Mouse (Mus musculus): ENCODE data around the gene Slc22a12.

The Slc22a12 gene

DNA sequence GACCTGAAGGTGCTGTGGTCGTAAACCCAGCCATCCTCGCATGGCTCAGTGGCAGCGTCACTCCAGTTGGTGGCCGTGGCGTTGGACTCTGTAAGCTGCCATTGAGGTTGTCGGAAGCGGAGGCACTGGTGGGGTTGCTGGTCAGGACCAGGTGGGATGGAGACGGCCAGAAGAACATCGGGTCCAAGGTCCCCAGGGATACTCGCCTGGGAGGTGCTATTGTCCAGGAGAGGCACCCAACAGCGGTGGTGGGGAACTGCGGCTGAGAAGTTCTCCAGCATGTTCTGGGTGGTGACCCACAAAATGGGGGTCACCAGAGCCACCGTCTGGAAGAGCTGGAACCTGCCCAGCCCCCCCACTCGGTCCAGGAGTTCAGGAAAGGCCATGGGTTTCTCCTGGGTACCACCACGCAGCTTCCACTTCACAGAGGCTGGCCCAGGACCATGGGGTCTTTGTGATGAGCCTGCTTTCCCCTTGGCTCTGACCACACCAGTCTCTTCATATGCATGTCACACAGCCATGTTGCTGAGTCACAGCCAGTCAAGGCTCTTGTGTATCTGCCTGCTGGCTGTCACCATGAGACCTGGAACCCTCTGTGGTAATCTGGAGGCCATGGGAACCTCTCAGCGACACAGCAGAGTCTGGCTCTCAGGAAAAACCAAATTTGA lies at the start of gene Slc22a12:
Slc22a12 (minus strand) TSS at position 666 of the 668 bp plus-strand sequence.
- in situ Hi-C loops (cut with MboI, MseI), result no loop called here

DNA sequence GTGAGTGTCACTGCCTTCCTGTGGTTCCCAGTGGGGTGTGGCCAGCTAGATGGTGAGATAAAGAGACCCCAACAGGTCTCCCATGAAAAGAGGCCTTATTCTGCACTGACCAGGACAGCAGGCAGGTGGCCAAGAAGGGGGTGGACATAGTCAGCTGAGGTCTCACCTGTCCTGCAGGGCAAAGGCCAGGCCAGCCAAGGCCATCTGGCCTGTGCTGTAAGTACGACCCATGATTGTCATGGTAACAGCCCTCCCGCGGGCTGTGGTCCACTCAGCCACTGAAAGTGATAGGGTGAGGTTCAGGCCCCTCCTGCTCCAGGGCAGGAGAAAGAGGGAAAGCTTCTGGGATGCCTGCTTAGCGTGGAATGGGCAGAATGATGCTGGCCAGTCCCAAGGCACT lies 29.2 kb upstream of the Slc22a12 start:
- in situ Hi-C loops (cut with MboI, MseI), result loop anchor here in 1 of 2 experiments (5.0 kb wide), 1 partner anchor 80 kb away; no protein-coding TSS in a partner anchor

DNA sequence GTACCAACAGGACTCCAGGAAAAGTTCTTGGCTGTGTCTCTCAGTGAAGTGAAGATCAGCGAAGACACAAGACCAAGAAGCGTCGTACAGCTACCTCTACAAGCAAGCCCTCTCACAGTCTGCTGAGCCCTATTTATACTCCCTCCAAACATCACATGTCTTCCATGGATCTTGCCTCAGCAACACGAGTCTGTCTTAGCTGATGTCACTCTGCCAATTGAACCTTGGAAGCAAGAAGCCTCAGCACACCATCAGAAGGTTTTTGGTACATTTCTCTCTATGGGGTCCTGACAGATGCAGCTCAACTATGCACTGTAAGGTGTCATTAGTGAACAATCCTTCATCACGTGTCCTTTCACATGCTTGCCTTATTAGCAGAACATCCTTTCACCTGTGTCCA lies 28.6 kb upstream of the Slc22a12 start:
- in situ Hi-C loops (cut with MboI, MseI), result loop anchor here in 1 of 2 experiments (5.0 kb wide), 1 partner anchor 79 kb away; no protein-coding TSS in a partner anchor

DNA sequence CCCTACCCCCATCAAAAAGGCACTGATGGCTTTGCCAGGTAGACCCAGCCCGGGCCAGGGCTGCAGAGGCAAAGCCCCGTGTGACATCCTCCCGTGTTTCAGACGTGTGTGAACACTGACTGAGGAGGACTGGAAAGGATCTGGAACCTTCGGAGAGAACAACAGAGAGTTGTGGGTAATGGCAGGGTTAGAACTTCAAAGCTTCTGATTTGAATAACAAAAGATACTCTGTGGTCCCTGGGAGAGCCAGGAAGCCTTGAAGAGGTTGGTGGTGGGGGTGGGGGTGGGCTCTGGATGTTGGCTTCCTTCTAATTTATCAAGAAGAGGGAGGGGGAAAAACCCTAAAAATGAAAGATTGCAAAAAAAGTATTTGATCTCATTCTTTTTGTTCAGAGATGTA lies 26.7 kb upstream of the Slc22a12 start:
- in situ Hi-C loops (cut with MboI, MseI), result loop anchor here in 1 of 2 experiments (10.0 kb wide), 1 partner anchor 805 kb away; no protein-coding TSS in a partner anchor

DNA sequence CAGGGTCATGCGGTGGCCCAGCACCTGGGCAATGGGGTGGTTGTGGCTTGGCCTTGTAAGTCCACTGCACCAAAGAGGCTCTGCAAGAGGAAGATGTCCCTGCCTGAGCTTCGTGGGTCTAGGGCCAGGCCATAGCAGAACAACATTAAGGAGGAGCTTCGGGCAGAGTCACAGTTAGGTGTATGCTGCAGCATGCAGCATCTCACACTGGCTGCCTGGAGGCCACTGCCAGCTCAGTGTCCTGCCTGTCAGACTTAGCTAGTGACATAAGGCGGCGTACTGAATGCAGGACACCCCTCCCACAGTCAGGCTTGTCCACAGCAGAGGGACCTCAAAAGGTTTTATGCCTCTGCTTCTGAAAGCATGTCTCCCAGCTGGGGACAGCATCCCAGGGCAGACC lies 26.2 kb upstream of the Slc22a12 start:
- in situ Hi-C loops (cut with MboI, MseI), result loop anchor here in 1 of 2 experiments (10.0 kb wide), 1 partner anchor 804 kb away; no protein-coding TSS in a partner anchor

DNA sequence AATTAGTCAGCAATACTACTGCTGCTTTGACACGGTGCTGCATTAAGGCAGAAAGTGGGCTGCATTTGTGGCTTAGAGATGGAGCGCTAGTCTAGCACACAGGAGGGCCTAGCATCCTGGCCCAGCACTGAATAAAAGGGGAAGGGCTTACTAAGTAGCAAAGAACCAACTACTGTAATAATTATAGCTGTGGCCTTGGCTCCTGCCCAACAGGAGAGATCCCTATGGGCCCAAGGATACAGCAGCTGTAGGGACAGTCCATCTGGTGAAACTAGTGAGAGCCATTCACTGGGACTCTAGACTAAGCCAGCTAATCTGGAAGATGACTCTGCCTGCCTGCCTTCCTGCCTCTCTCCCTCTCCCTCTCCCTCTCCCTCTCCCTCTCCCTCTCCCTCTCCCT lies 23.6 kb upstream of the Slc22a12 start:
- in situ Hi-C loops (cut with MboI, MseI), result loop anchor here in 1 of 2 experiments (10.0 kb wide), 1 partner anchor 802 kb away; no protein-coding TSS in a partner anchor

DNA sequence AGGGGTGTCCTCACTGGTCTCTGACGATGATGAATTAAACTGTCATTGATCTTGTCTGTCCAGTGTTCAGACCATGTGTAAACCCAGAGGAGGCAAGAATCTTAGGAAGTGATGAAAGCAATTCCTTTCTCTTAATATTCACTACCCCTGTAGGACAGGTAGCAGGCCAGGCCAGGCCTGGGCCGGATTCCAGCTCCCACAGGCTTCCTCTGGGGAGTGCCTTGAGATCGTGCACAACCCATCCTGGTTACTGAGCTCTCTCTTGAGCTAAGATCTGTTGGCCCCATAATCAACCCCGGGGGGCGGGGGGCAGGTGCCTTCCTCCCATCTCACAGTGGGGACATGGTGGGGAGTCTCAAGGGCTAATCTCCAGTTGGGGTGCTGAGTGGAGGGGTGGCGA lies 22.3 kb upstream of the Slc22a12 start:
- in situ Hi-C loops (cut with MboI, MseI), result loop anchor here in 1 of 2 experiments (10.0 kb wide), 1 partner anchor 800 kb away; no protein-coding TSS in a partner anchor

DNA sequence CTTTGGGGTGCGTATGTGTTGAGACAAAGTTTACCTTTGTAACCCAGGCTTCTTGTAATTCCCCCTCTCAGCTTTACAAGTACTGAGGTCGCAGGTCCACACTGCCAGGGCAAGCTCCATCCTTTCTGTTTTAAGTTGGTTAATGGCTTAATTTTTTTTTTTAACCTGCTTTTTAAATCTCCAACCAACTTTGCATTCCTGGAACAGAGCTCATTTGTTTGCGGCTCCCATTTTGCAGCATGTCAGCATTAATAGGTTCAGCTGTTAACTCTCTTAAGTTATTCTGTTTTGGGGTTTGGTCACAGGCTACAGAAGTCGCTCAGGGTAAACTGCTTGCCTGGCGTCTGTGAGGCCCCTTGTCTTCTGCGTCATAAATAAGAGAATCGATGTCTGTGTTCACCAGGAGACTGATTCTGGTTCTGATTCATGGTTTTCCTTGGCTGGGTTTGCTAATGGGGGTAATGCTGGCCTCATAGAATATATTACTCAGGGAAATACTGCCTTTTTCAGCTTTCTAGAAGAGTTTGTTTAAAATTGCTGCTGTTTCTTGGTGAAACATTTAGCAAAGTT lies 17.5 kb upstream of the Slc22a12 start:
- in situ Hi-C loops (cut with MboI, MseI), result loop anchor here in 1 of 2 experiments (10.0 kb wide), 1 partner anchor 796 kb away; no protein-coding TSS in a partner anchor

DNA sequence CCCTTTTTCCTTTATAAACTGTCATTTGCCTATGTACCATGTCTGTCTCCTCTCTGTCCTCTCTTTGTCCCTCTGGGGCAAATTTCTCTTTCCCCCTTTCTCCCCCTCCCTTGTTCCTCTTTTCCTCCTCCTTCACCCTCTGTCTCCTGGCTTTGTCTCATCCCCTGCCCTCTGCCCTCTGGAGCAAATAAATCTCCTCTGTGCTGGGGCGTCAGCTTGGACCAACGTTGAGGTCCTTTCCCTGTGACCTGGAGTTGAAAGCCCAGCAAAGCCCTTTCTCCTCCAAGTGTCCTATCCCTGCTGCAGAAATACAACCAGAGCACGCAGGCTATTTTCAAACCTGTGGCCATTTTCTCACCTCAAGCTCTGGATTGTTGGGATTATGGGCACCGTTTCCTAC lies 16.7 kb upstream of the Slc22a12 start:
- in situ Hi-C loops (cut with MboI, MseI), result no loop called here

DNA sequence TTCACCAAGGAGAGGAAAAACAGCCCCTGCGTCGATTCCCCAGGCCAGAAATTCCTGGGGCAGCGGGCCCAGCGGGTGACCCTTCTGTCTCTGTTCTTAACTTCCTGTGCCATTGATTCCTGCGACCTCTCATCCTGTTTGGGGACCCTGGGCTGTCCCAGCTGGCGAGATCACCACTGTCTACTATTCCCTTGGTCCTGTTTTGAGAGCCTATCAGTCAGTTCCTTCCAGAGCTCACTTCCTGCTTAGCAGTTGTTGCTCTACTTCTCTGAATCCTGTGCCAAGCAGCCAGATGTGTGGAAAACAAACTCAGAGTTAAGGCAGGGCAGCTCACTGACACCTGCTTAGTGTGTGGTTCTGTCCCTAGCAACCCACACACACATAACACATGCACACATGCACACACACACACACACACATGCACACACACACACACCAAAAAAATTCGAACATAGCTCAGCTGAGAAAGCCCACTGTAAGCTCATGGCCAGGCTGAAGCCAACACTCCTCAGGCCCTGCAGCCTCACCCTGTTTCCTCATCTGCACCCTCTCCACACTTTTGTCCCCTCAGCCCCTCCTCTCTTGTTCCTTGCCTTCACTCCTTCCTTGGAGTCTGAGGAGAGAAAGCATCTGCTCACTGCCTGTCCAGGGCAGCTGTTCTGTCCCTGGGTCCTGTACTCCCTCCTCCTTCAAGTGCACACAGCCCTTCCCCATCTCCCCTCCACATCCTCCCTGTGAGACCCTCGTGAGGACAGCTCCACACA lies 11.2 kb upstream of the Slc22a12 start:
- in situ Hi-C loops (cut with MboI, MseI), result no loop called here

DNA sequence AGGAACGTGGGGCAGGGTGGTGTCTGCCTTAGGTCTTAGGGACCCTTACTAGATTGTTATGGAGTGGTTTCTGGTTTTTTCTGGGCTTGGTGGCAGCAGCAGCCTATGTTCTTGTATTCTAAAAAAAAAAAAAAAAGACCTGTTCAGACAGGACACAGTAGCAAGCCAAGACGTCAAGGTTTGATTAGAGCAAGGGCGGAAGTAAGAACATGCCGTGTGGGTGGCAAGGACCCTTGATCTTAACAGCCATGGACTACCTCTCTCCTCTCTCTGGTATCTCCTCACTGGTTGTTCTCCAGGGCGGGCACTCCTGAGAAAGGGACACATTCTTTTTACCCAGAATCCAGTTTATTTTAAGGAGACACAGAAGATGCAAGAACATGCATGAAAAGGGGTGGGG lies 10.3 kb upstream of the Slc22a12 start:
- in situ Hi-C loops (cut with MboI, MseI), result no loop called here

DNA sequence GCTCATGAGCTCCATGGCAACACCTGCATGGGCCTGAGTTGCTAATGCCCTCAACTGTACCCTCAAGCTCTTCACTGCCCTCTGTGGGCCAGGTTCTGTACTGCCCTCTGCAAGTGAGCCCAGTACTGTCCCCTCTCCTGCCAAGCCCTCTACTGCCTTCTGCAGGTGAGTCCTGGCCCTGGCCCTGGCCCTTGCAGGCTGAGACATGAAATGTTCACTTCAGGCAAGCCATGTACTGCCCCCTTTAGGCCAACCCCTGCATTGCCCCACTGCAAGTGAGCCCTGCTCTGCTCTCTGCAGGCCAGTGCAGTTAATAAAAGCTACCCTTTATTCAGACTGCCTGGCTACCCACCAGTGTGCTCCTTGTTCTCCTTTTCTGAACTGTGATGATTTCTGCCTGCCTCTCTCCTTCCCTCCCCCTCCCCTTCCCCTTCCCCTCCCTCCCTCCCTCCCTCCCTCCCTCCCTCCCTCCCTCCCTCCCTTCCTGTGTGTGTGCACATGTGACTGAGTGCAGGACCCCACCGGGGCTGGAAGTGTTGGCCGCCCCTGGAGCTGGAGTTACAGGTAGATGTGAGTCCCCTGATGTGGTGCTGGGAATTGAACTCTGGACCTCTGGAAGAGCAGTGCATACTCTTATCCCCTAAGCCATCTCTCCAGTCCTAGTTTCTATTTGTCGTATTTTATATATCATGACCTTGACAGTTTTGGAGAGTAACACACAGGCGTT lies 9.6 kb upstream of the Slc22a12 start:
- in situ Hi-C loops (cut with MboI, MseI), result no loop called here

DNA sequence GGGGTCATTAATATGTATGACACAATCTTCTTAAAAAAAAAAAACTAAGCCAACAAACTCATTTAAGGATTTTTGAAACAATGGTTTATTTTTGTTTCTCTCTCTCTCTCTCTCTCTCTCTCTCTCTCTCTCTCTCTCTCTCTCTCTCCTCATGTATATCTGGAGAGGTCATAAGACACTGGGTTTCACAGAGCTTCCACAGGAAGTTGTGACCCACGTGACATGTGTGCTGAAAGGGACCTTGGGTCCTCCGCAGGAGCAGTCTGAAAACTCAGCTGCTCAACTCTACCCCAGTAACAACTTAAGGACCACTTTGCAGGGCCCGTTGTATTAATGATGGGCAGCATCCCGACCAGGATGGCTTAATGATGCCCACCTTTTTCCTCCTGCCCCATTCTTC lies 8.4 kb upstream of the Slc22a12 start:
- in situ Hi-C loops (cut with MboI, MseI), result no loop called here

DNA sequence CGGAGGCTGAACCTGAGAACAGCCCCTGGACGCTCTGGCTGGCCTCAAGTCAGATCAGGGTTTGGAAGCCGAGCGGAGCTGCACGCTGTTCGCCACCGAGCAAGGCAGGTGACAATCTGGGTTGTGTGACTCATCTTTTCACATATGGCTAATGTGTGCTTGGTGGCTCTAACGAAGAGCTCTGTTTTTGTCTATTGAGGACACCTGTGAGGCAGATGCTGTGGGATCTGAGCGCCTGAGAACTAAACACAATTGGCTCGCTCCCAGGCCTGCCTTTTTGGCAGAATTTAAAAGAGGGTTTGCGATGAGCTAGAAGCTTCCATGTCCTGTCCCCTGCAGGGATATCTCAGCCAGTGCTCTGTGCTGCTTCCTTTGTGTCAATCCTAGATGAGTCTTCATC lies 6.7 kb upstream of the Slc22a12 start:
- in situ Hi-C loops (cut with MboI, MseI), result loop anchor here in 1 of 2 experiments (5.0 kb wide), 1 partner anchor 57 kb away; no protein-coding TSS in a partner anchor

DNA sequence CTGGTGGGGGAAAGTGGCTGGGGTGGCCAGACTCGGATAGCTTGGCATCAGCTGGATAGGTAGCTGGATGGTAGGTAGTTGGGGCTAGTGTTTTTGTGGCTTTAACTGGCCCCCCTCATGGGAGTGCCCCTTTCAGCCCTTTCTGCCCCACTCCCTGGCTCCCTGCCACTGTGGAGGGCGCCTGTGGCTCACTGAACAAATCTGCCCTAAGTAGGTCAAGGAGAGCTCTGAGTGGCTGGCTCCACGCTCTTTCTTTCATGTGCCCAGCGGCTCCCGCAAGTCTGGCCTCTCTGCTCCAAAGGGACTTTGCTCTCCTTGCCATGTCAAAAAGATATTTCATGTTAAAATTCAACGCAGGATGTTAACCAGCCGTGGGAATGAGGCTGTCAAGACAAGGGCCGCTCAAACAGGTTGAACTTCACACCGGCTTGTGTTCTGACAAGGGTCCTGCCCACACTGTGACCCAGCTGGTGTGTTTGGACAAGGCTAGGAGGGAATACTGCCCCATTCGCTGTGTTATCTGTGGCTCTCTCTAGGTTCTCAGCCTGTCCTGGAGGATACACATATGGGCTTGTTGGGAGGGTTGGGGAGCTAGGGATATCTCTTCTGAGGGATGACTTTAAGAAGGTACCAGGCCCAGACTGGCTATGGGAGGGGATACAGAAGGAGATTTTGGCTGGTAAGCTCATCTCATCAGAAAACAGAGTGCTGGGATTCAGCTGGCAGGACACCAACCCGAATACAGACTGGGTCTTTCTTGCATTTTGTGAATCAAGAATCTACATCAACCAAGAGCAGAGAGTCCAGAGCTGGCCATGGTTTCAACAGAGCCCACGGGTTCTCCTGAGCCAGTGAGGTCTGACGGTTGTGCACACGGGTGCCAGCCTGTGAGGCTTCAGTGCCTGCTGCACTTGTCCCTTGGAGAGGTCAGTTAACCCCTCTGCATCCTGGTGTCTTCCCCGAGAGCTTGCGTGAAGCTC lies 5.9 kb upstream of the Slc22a12 start:
- in situ Hi-C loops (cut with MboI, MseI), result loop anchor here in 1 of 2 experiments (5.0 kb wide), 1 partner anchor 56 kb away; no protein-coding TSS in a partner anchor

DNA sequence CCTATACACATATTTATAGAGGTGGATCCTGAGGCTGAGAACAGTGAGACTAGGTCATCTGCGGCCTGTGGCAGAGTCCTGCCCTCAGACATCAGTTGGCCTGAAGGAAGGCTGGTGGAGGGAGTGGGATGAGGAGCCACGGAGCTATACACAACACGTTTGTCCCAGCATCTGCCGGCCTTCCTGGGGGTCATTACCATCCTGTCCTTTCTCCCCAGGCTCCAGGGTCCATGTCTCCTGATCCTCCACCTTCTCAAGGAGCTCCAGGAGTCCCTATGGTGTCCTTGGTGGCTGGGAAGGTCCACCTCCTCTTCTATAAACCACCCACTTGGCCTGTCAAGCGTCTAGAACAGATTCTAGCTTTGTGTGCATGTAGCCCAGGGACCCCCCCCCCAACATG lies 5.0 kb upstream of the Slc22a12 start:
- in situ Hi-C loops (cut with MboI, MseI), result loop anchor here in 1 of 2 experiments (5.0 kb wide), 1 partner anchor 56 kb away; no protein-coding TSS in a partner anchor

DNA sequence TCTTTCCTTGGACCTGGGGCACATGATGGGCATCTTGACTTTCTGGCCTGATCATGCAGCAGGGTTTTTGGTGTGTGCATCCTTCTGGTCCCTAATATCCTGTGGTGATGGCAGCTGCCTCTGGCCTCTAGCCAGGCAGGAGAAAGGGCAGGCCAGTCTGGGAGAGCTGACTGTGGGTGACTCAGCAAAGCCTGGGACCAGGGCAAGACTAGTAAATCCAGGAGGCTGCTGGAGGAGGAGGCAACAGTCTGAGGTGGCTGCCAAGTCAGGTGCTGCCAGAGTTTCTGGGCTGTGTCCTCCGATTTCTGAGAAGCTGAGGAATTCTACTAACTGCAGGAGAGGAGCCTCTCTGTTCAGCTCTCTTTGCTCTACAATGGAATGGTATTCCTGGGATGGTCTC lies 3.3 kb upstream of the Slc22a12 start:
- in situ Hi-C loops (cut with MboI, MseI), result loop anchor here in 1 of 2 experiments (5.0 kb wide), 1 partner anchor 54 kb away; no protein-coding TSS in a partner anchor

DNA sequence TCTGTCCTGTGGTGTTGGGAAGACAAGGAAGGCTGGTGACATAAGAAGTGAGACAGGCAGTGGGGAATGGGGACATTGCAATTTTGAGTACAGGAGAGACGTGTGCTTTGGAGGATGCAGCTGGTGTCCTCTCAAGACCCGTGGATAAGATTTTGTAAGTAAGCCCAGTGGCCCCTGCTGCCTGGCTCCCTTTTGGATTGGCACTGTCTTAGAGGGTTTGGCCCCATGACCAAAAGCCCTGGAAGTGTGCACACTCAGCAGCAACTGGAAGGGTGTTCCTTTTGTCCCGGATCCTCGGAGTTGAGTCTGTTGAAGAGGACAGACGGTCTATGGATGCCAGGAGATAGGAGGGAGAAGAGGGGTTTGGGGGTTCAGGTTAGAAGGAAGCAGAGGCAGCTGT lies 2.6 kb upstream of the Slc22a12 start:
- in situ Hi-C loops (cut with MboI, MseI), result loop anchor here in 1 of 2 experiments (5.0 kb wide), 1 partner anchor 53 kb away; no protein-coding TSS in a partner anchor

DNA sequence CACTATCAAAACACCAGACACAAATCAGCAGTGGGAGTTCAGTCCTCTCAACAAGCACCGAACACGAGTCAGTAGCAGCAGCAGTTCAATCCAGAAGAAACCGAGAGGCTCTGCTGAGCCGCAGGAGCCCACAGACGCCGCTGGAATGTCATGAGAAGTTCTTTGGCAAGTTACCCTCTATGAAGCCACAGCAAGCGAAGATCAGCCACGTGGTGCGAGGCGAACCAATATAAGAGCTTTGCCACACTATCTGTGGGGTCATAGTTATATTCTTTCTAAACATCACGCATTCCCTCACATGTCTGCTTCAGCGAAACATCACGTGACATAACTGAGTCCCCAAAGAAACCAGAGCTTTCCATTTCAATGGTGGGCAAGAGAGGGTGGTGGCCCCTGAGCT lies 1.9 kb upstream of the Slc22a12 start:
- in situ Hi-C loops (cut with MboI, MseI), result loop anchor here in 1 of 2 experiments (5.0 kb wide), 1 partner anchor 52 kb away; no protein-coding TSS in a partner anchor

DNA sequence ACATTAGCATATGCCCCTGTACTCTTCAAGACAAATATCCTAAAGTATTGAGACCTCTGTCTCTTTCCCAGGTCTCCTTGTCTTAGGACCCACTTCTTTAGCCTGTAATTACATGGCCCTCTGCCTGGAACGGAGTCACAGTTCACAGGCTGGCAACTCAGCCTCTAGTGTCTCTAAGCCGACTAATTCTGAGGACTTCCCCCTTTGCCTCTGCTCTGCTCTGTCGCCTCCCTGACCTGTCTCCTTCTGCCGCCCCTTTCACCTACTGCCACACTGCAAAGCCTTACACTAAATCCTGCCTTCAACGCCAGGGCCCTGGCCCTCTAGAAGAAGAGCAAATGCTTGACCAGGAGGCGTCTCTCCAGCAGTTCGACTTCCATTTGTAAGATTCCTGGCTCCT lies 686 bp upstream of the Slc22a12 start:
- in situ Hi-C loops (cut with MboI, MseI), result no loop called here

Measured in T-helper 17 cell (primary cell).